Mouse (Mus musculus) B cell, adult (primary cell): ENCODE data around the gene Gm21616. TPM values are rescaled to one million over a fixed set of nuclear protein-coding genes. Genes with fewer than 3 reads are reported as not detected.

Experiments used
- total RNA-seq: library from RNA; stranded (reverse); gene quantifications from 4 replicates; pipeline ENCODE4 v1.2.4, GENCODE M21; 2023; ENCODE audit not compliant: inconsistent age

Gene Gm21616
- total RNA-seq = not detected in 4 replicates

DNA sequence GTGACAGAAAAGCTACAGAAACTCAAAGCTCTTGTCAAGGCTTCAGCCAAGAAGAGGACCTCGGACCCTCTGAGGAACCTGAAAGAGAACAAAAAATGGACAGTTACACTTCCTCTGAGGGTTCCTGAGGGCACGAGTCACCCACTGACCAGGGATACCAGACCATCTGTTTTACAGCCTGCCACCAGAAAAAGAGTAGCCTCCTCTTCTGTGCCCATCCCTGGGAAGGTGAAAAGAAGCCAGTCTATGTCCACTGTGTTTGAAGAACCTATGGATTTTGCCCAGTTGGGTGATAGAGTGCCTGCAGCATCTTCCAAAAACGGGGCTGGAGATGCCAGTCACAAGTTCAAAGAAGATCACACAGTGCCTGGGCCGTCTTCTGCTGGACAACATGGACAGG is at the start of gene Gm21616:
Gene Gm21616, plus strand, starts transcription at position 301 of the 400 bp plus-strand sequence.

